Mouse (Mus musculus) spleen, adult 2 months (tissue): ENCODE measurements around the gene Bmpr1b.

Source experiments
- CTCF ChIP-seq: fragments of 200-500 bp; IDR thresholded peaks from 2 replicates; pipeline ENCODE4 v1.5.1; 2011; ENCODE audit warnings: mild to moderate bottlenecking, inconsistent platforms; ENCODE audit not compliant: insufficient read depth, insufficient read length, insufficient replicate concordance; ENCODE audit errors: extremely low read depth
- POLR2A ChIP-seq: fragments of 200-500 bp; IDR thresholded peaks from 2 replicates; pipeline ENCODE4 v1.6.1; 2011; ENCODE audit warnings: low read depth, low read length, inconsistent platforms

- TF ChIP-seq CTCF, result no peak
- TF ChIP-seq POLR2A, result no peak
Measured at GRCm38 (mm10) chr3:141811348-141811747, 357.9 kb downstream of the Bmpr1b start.
